ENCODE assay signal across 8 mouse cellular contexts in the genomic region with DNA sequence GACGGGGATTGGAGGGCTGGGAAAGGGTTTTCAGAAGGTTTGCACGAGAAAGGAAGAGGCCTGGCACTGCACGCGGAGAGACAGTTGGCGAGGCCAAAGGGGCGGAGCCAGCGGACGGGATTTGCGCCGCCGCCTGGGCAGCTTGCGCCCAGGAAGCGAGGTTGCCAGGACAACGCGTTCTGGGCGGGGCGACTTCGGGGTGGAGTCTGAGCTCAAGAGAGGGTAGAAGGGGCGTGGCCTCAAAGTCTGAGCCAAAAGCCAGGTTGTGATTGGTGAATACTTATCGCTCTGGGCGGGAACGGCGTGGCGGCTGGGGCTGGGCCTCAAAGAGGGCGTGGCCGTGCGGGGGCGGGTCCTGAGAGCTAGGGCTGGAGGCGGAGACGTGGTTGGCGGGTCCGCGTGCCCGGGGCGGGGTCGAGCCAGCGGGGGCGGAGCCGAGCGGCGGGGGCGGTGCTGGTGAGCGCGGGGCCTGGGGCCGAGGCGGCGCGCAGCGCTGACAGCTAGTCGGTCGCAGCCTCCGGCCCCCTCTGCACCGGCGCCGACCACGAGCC. TPM values are rescaled to one million over a fixed set of nuclear protein-coding genes. Genes with fewer than 3 reads are reported as not detected.
DNase-seq lines count a peak whose midpoint lies in the region; ATAC-seq and TF ChIP-seq lines count a peak whose summit lies in the region.

Gene Cyp46a1 (plus strand): TSS at position 487 of the 551 bp plus-strand sequence.

- peak; percentile 97 for ATAC-seq in hindbrain, postnatal 0 days

- H3K36me3 ChIP-seq in hindbrain, postnatal 0 days (ENCODE audit: insufficient read depth, low read length), result no peaks in the 10 kb centered on the region

- peak within 1 kb of the TSS; percentile 84 for H3K27ac ChIP-seq in hindbrain, postnatal 0 days

- TF ChIP-seq CTCF in hindbrain, postnatal 0 days (IDR thresholded peaks at IDR 0.05; ENCODE audit: low read depth), result peak; percentile 48

- peaks cover 6% of the 10 kb centered on the region for H3K4me1 ChIP-seq in hindbrain, postnatal 0 days (ENCODE audit: insufficient read depth, low read length)

- peak within 1 kb of the TSS; percentile 76 for H3K4me3 ChIP-seq in hindbrain, postnatal 0 days (ENCODE audit: low read length)

- DNase-seq in adrenal gland, adult (ENCODE audit: inconsistent age in 2 of 2, low spot score in 1 of 2), result peak; percentile 100
- peak; percentile 100 for DNase-seq in embryo, embryonic 10 days (ENCODE audit: low spot score)
- peak; percentile 100 for DNase-seq in gastrocnemius, adult 8-10 months (ENCODE audit: low spot score in 2 of 2)
- DNase-seq in hindbrain, postnatal 0 days (ENCODE audit: low spot score), result peak; percentile 100
- DNase-seq in left cerebral cortex, adult 18-20 months (ENCODE audit: low spot score in 2 of 2), result peak; percentile 100
- peak; percentile 99 for DNase-seq in lung, postnatal 4 days
- DNase-seq in retina, postnatal 7 days (ENCODE audit: low read depth, low spot score), result peak; percentile 100
- DNase-seq in urinary bladder, adult 18-20 months (ENCODE audit: low spot score in 2 of 2), result peak; percentile 100

- 2% methylated on average over 44 of the region's 56 CpGs for WGBS in hindbrain, postnatal 0 days

- peak within 1 kb of the TSS; percentile 69 for H3K9ac ChIP-seq in hindbrain, postnatal 0 days (replicated peaks; ENCODE audit: low read length)

- H3K4me2 ChIP-seq in hindbrain, postnatal 0 days (ENCODE audit: low read depth, low read length), result peak within 1 kb of the TSS; percentile 96

- peaks cover 2% of the 10 kb centered on the region; the same call in 1 of the 2 replicates for H3K27me3 ChIP-seq in hindbrain, postnatal 0 days (ENCODE audit: insufficient read depth, low read length)

- no peaks in the 10 kb centered on the region for H3K9me3 ChIP-seq in hindbrain, postnatal 0 days (ENCODE audit: low read length)

RNA-seq across cellular contexts. Expression of gene Cyp46a1, which starts in this region (rescaled TPM):
- total RNA-seq in gastrocnemius, adult 8-10 months (2022), result under 1 TPM; 0.13 to 0.44 (median 0.19) TPM
- 36.3 and 39.8 TPM in 2 replicates for total RNA-seq in hindbrain, postnatal 0 days (2014; rRNA removed)
- polyA plus RNA-seq in hindbrain, postnatal 0 days (2015; fragmentation: Nextera tagmentation; extraction: Ambion mirVana), result 46.2 and 49.7 TPM in 2 replicates
- 100 to 1,000 TPM; 259 to 273 TPM for total RNA-seq in left cerebral cortex, adult 18-20 months (2021)

Comparison
In these comparisons a context has a peak if more than half of its experiments do, and no peak if none do; other contexts are left out.
1. Peak in every context shown above with its lines: DNase-seq, ATAC-seq, H3K4me3 ChIP-seq and H3K27ac ChIP-seq.
2. RNA of gene Cyp46a1 (total RNA-seq): 259 to 273 TPM in left cerebral cortex, adult 18-20 months and 36.3 to 39.8 TPM in hindbrain, postnatal 0 days; 0.13 to 0.44 TPM in gastrocnemius, adult 8-10 months; every median in the first group is over 10 times any median in the second.
3. Peak in DNase-seq in gastrocnemius, adult 8-10 months; RNA of the gene not detected or under 1 TPM.